Mouse (Mus musculus) G1E (cell line): Measurements from ENCODE around the gene Tmem144. TPM values are rescaled to one million over a fixed set of nuclear protein-coding genes. Genes with fewer than 3 reads are reported as not detected.

Experiments used
- ATAC-seq: 2 replicates; pipeline ENCODE4 v1.8.0; 2016; ENCODE audit warnings: mild to moderate bottlenecking; ENCODE audit not compliant: insufficient number of reproducible peaks, poor library complexity, low FRiP score, severe bottlenecking; ENCODE audit errors: extremely low read depth
- DNase-seq: peaks from one replicate; pipeline ENCODE4 v3.0.0; 2012; ENCODE audit warnings: low spot score
- H3K27me3 ChIP-seq: 2 replicates; pipeline ENCODE4 v1.6.1; 2012; ENCODE audit warnings: mild to moderate bottlenecking, low read length, inconsistent platforms; ENCODE audit not compliant: insufficient read depth
- H3K36me3 ChIP-seq: replicated peaks from 2 replicates; pipeline ENCODE3; 2012; ENCODE audit warnings: mild to moderate bottlenecking, inconsistent platforms
- H3K4me1 ChIP-seq: 2 replicates; pipeline ENCODE4 v1.6.1; 2012; ENCODE audit warnings: low read depth, low read length, inconsistent platforms, mixed read lengths; ENCODE audit not compliant: insufficient read depth
- H3K4me3 ChIP-seq: 2 replicates; pipeline ENCODE4 v1.5.1; 2012; ENCODE audit warnings: low read depth, mild to moderate bottlenecking, inconsistent platforms, low read length, moderate library complexity, mixed read lengths
- H3K9me3 ChIP-seq: replicated peaks from 2 replicates; pipeline ENCODE4 v1.6.1; 2012; ENCODE audit warnings: inconsistent platforms
- CTCF ChIP-seq: IDR thresholded peaks from 2 replicates; pipeline ENCODE4 v1.5.1; 2012; ENCODE audit warnings: low read depth, low read length, inconsistent platforms, mixed read lengths
- GATA1 ChIP-seq: IDR thresholded peaks from 2 replicates; pipeline ENCODE4 v1.6.1; 2012; ENCODE audit warnings: borderline replicate concordance, low read length, inconsistent platforms, mixed read lengths
- GATA2 ChIP-seq: IDR thresholded peaks from 2 replicates; pipeline ENCODE4 v1.6.1; 2012; ENCODE audit warnings: low read depth, low read length, inconsistent platforms, borderline replicate concordance
- POLR2AphosphoS5 ChIP-seq: IDR thresholded peaks from 2 replicates; pipeline ENCODE4 v1.6.1; 2012; ENCODE audit warnings: low read depth, low read length, inconsistent platforms; ENCODE audit not compliant: insufficient replicate concordance
- TAL1 ChIP-seq: conservative IDR thresholded peaks from 2 replicates; pipeline ENCODE4 v1.6.1; 2012; ENCODE audit warnings: low read depth, low read length, inconsistent platforms, mixed read lengths
- polyA plus RNA-seq: library from polyadenylated mRNA; stranded (reverse); fragments of >175 nt; gene quantifications from 2 replicates; pipeline ENCODE4 v1.2.3, GENCODE M21; 2012
- total RNA-seq, 2 experiments: library from RNA; stranded (forward) in 1 of 2; stranded (reverse) in 1 of 2; fragments of 200-1000 nt in 1 of 2; fragments of >200 nt in 1 of 2; fragmentation: Nextera tagmentation in 1 of 2; gene quantifications; 2 replicates each; pipeline ENCODE4 v1.2.3; 2014 to 2017

Gene Tmem144
- total and polyA plus RNA-seq, 3 experiments, result 0.63 to 42.9 (median 10.5) TPM

GRCm38 (mm10) chr3:79867121-79867709, 14.6 kb upstream of the Tmem144 start:
- no peak for ATAC-seq
- Histone ChIP-seq H3K4me3 (no peak overlapping the region), H3K9me3 (peaks cover 2% of the 10 kb centered on the region; the same call in 1 of the 2 replicates), H3K4me1 (no peaks in the 10 kb centered on the region; the same call in 1 of the 2 replicates), H3K27me3 (peaks cover 33% of the 10 kb centered on the region), H3K36me3 (no peaks in the 10 kb centered on the region)
- TF ChIP-seq GATA1 (no peak), POLR2AphosphoS5 (no peak), CTCF (no peak), GATA2 (no peak), TAL1 (no peak)
- no peak for DNase-seq

- DNase-seq (no peak), ATAC-seq (no peak)
- TF ChIP-seq GATA2 (no peak), GATA1 (no peak), TAL1 (no peak), POLR2AphosphoS5 (no peak), CTCF (no peak)
- no peaks in the 10 kb centered on the region; the same call in 1 of the 2 replicates for H3K4me1 ChIP-seq
- no peaks in the 10 kb centered on the region for H3K36me3 ChIP-seq
- H3K9me3 ChIP-seq, result peaks cover 2% of the 10 kb centered on the region; the same call in 1 of the 2 replicates
- no peak overlapping the region for H3K4me3 ChIP-seq
- peaks cover 32% of the 10 kb centered on the region for H3K27me3 ChIP-seq
Observed at GRCm38 (mm10) chr3:79866526-79866925, 14.0 kb upstream of the Tmem144 start.

DNA sequence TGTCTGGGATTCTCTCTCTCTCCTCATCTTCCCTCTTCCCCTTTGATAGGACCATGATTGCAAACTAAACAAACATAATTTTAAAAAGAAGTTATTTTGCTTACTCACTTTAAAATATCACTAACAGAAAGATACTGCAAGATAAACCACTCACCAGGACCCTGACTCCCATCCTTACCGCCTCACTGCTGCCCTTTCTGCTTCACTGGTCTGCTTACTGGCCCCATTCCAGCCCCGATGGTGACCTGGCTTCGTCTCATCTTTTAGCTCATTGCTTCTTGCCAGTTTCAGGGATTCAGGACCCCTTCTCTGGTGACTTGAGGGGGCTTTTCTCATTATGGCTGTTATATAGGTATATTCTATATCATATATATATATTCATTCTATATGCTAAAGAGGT, 13.5 kb upstream of the Tmem144 start:
- DNase-seq (no peak), ATAC-seq (no peak)
- H3K9me3 ChIP-seq, result peaks cover 2% of the 10 kb centered on the region; the same call in 1 of the 2 replicates
- H3K36me3 ChIP-seq, result no peaks in the 10 kb centered on the region
- TF ChIP-seq GATA1 (no peak), GATA2 (no peak), TAL1 (no peak), CTCF (no peak), POLR2AphosphoS5 (no peak)
- H3K4me1 ChIP-seq, result no peaks in the 10 kb centered on the region
- H3K27me3 ChIP-seq, result peaks cover 28% of the 10 kb centered on the region
- H3K4me3 ChIP-seq, result no peak overlapping the region

GRCm38 (mm10) chr3:79864824-79865223, 12.3 kb upstream of the Tmem144 start:
- no peak for TF ChIP-seq GATA1
- no peak for TF ChIP-seq POLR2AphosphoS5
- TF ChIP-seq TAL1, result no peak
- TF ChIP-seq GATA2, result no peak
- TF ChIP-seq CTCF, result no peak
- Histone ChIP-seq H3K9me3 (peaks cover 2% of the 10 kb centered on the region; the same call in 1 of the 2 replicates), H3K4me1 (no peaks in the 10 kb centered on the region), H3K36me3 (no peaks in the 10 kb centered on the region), H3K27me3 (peaks cover 24% of the 10 kb centered on the region), H3K4me3 (no peak overlapping the region)
- DNase-seq (no peak), ATAC-seq (no peak)

GRCm38 (mm10) chr3:79858221-79858620, 5.6 kb upstream of the Tmem144 start:
- TF ChIP-seq POLR2AphosphoS5 (no peak), GATA2 (no peak), GATA1 (no peak), TAL1 (no peak), CTCF (no peak)
- Histone ChIP-seq H3K36me3 (no peaks in the 10 kb centered on the region), H3K4me1 (peaks cover 28% of the 10 kb centered on the region), H3K27me3 (peaks cover 12% of the 10 kb centered on the region), H3K9me3 (no peaks in the 10 kb centered on the region), H3K4me3 (no peak overlapping the region)
- DNase-seq (no peak), ATAC-seq (no peak)

DNA sequence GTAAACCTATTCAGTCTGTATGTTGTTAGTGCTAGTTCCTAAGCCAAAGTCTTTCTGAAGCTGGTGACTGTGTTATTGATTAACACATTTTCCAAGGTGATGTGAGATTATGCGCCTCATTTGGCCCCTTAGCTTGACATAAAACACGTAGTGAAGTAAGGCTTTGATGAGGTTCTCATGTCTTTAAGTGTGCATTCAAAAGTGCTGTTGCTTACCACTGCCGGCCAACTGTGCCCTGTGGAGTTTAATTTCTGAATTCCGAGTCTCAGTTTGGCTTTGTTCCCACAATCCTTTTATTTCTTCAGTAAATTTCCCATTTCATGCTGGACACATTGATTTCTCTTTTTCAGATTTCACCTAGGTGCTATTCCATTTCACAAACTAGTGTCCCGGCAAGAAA, 5.2 kb upstream of the Tmem144 start:
- no peaks in the 10 kb centered on the region for H3K9me3 ChIP-seq
- H3K36me3 ChIP-seq, result no peaks in the 10 kb centered on the region
- H3K27me3 ChIP-seq, result peaks cover 12% of the 10 kb centered on the region
- ATAC-seq, result no peak
- peaks cover 32% of the 10 kb centered on the region for H3K4me1 ChIP-seq
- H3K4me3 ChIP-seq, result no peak overlapping the region
- TF ChIP-seq POLR2AphosphoS5 (no peak), CTCF (no peak), TAL1 (no peak), GATA2 (no peak), GATA1 (no peak)
- no peak for DNase-seq
